In genomic region chr11:44303786-44304185, GRCm38 (mm10) we compare ENCODE assay signal across 28 mouse cellular contexts.
"Had no signal": no experiment of that assay in that cellular context is flagged by ENCODE, and none has a peak within 500 bp of the region (broad histone marks: within the 10 kb centered on the region; RNA-seq: fewer than 3 reads in every experiment).

No protein-coding gene starts in this region.

- H3K4me1 ChIP-seq: heart, embryonic 13.5 days; heart, embryonic 15.5 days; hindbrain, embryonic 15.5 days; kidney, embryonic 15.5 days; limb, embryonic 12.5 days; liver, embryonic 13.5 days; liver, embryonic 15.5 days had no signal

- H3K27ac ChIP-seq: heart, adult 2 months; heart, embryonic 13.5 days; heart, embryonic 15.5 days; hindbrain, embryonic 13.5 days; hindbrain, embryonic 15.5 days; hindbrain, postnatal 0 days; kidney, embryonic 15.5 days; kidney, postnatal 0 days; left cerebral cortex, adult 2 months; limb, embryonic 10.5 days; limb, embryonic 12.5 days; liver, embryonic 13.5 days; liver, embryonic 15.5 days had no signal

- H3K4me2 ChIP-seq: heart, embryonic 11.5 days; heart, embryonic 13.5 days; heart, embryonic 15.5 days; hindbrain, embryonic 13.5 days; hindbrain, embryonic 15.5 days; kidney, embryonic 15.5 days; limb, embryonic 12.5 days; liver, embryonic 11.5 days; liver, embryonic 13.5 days; liver, embryonic 15.5 days had no signal

- DNase-seq: gastrocnemius, postnatal 14 days; gastrocnemius, postnatal 36 days; heart, adult 2 months; heart, postnatal 14 days; heart, postnatal 36 days; kidney, adult 11 months; kidney, adult 2 months; kidney, adult 9 months; kidney, postnatal 14 days; kidney, postnatal 36 days; layer of hippocampus, adult 9-11 months; liver; liver, embryonic 13.5 days; liver, postnatal 0 days had no signal

- H3K9me3 ChIP-seq: heart, embryonic 13.5 days; heart, embryonic 15.5 days; hindbrain, embryonic 13.5 days; hindbrain, embryonic 15.5 days; kidney, embryonic 15.5 days; limb, embryonic 10.5 days; limb, embryonic 12.5 days; liver, embryonic 13.5 days; liver, embryonic 15.5 days had no signal

- ATAC-seq: hindbrain, postnatal 0 days; intestine, embryonic 16.5 days; liver, postnatal 0 days had no signal

- H3K4me3 ChIP-seq: heart, adult 2 months; heart, embryonic 13.5 days; heart, embryonic 15.5 days; hindbrain, embryonic 13.5 days; hindbrain, embryonic 15.5 days; kidney, embryonic 15.5 days; left cerebral cortex, adult 2 months; limb, embryonic 10.5 days; limb, embryonic 12.5 days; liver, embryonic 13.5 days; liver, embryonic 15.5 days had no signal

- H3K9ac ChIP-seq: heart, embryonic 13.5 days; heart, embryonic 15.5 days; hindbrain, embryonic 13.5 days; hindbrain, embryonic 15.5 days; kidney, embryonic 15.5 days; limb, embryonic 12.5 days; liver, embryonic 13.5 days; liver, embryonic 15.5 days; liver, postnatal 0 days had no signal

- H3K36me3 ChIP-seq: heart, embryonic 13.5 days; heart, embryonic 15.5 days; hindbrain, embryonic 13.5 days; hindbrain, embryonic 15.5 days; kidney, embryonic 15.5 days; limb, embryonic 10.5 days; limb, embryonic 12.5 days; liver, embryonic 13.5 days; liver, embryonic 15.5 days had no signal

- H3K27me3 ChIP-seq: heart, embryonic 13.5 days; heart, embryonic 15.5 days; hindbrain, embryonic 13.5 days; hindbrain, embryonic 15.5 days; kidney, embryonic 15.5 days; limb, embryonic 12.5 days; liver, embryonic 13.5 days; liver, embryonic 15.5 days had no signal
